Mouse (Mus musculus): ENCODE results near the gene Ydjc. TPM values are rescaled to one million over a fixed set of nuclear protein-coding genes. Genes with fewer than 3 reads are reported as not detected.

The Ydjc gene
- total and polyA plus RNA-seq, 3 experiments, result 54.3 to 70.9 (median 65.3) TPM

DNA sequence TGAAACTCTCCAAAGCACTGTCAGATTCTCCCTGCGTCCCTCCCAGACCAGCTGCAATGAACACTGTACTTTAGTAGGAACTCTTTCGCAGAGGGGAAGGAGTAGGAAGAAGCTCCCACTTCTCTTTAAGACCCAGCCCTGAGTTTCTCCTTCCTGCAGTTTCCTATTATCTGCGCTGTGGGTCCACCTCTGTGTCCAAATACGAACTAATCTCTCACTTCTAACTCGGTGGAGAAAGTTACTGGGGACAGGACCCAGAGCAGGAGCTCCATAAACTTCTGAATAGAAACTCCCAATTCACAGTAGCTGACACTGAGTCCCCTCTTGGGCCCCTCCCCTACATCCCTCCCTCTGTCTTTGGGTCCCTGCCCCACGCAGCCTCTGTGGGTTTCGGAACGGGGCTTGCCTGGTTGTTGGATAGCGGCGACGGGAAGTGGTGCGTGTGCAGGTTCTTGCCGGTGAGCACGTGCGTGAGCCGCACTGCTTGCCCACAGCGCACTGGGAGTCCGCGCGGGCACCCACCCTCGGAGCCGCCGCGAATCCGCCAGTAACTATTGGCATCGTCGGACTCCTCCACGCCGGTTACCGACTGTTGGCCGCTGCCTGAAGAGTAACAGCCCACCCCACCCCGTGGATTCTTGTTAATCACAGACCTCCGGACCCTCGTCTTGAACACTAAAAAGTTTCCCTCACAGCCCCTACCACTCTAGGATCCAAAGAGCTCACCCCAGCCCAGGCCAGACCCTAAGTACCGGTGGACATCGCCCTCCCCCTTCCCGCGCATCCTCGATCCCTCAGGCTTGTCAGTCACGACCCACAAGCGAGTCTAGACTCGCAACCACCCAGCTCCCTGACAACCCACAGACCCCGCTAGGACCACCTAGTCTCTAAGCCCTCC, 13.0 kb upstream of the Ydjc start:
- in situ Hi-C loops (cut with MboI; ENCODE audit: low pct_ligation_motif_present, low pct_unique_long_range_greater_than_20kb, low sequenced_read_pairs), result loop anchor here (5.0 kb wide), 2 partner anchors 71 to 151 kb away; partner anchors contain the start of gene Ube2l3
- Histone ChIP-seq H3K4me2 (ENCODE audit: insufficient read depth, low read depth, poor library complexity, severe bottlenecking) (peak overlapping the region; percentile 83), H3K27ac (ENCODE audit: insufficient read depth, low read depth) (no peak overlapping the region), H3K27me3 (replicated peaks) (no peaks in the 10 kb centered on the region), H3K9me3 (replicated peaks; ENCODE audit: low read length) (no peaks in the 10 kb centered on the region), H3K4me1 (ENCODE audit: control insufficient read depth in 1 of 2, insufficient read depth in 2 of 2) (peaks cover 10 to 26% of the 10 kb centered on the region in 2 experiments), H3K36me3 (replicated peaks in 1 of 2; ENCODE audit: control insufficient read depth in 1 of 2, insufficient read depth in 1 of 2, low read length in 1 of 2) (peaks cover 0 to 14% of the 10 kb centered on the region in 2 experiments), H3K4me3 (replicated peaks in 1 of 3; ENCODE audit: low read depth in 2 of 3, low read length in 2 of 3, poor library complexity in 1 of 3) (peak overlapping the region; percentile 75 to 92 (median 76)), H3K9ac (ENCODE audit: insufficient read depth, low read depth) (peak overlapping the region; percentile 58), H3K79me2 (replicated peaks; ENCODE audit: control insufficient read depth, extremely low read depth, insufficient read depth, poor library complexity, severe bottlenecking) (no peaks in the 10 kb centered on the region; the same call in 1 of the 2 replicates)
- no peak for DNase-seq (ENCODE audit: extremely low read depth)
- no peak for TF ChIP-seq RAD21 (IDR thresholded peaks at IDR 0.05; ENCODE audit: low read depth, low read length)
- TF ChIP-seq EP300 (IDR thresholded peaks at IDR 0.05; ENCODE audit: low read length), result no peak
- no peak for TF ChIP-seq SIN3A (IDR thresholded peaks at IDR 0.05; ENCODE audit: low read length)
- TF ChIP-seq TCF12 (IDR thresholded peaks at IDR 0.05; ENCODE audit: low read depth, low read length), result no peak
- TF ChIP-seq POLR2A (IDR thresholded peaks at IDR 0.05; ENCODE audit: low read depth, low read length), result no peak
- TF ChIP-seq USF1 (IDR thresholded peaks at IDR 0.05; ENCODE audit: low read depth, low read length), result no peak
- TF ChIP-seq ZNF384 (IDR thresholded peaks at IDR 0.05; ENCODE audit: low read depth, low read length), result no peak
- no peak for TF ChIP-seq UBTF (IDR thresholded peaks at IDR 0.05; ENCODE audit: low read depth, low read length)
- TF ChIP-seq CHD2 (IDR thresholded peaks at IDR 0.05; ENCODE audit: low read length), result no peak
- no peak for TF ChIP-seq PAX5 (IDR thresholded peaks at IDR 0.05; ENCODE audit: low read length)
- no peak for TF ChIP-seq CHD1 (IDR thresholded peaks at IDR 0.05; ENCODE audit: low read depth, low read length)
- no peak for TF ChIP-seq ZMIZ1 (IDR thresholded peaks at IDR 0.05; ENCODE audit: low read depth, low read length)
- TF ChIP-seq POLR2AphosphoS2 (IDR thresholded peaks at IDR 0.05; ENCODE audit: low read depth, low read length), result no peak
- peak; percentile 40 for TF ChIP-seq NRF1 (IDR thresholded peaks at IDR 0.05; ENCODE audit: low read depth, low read length)
- peak; percentile 84; the same call in 1 of the 2 replicates for TF ChIP-seq MYC (IDR thresholded peaks at IDR 0.05; ENCODE audit: low read depth, low read length)
- no peak for TF ChIP-seq MAZ (IDR thresholded peaks at IDR 0.05; ENCODE audit: low read depth, low read length)
- TF ChIP-seq ZC3H11A (IDR thresholded peaks at IDR 0.05; ENCODE audit: low read depth, low read length), result no peak
- TF ChIP-seq HCFC1 (IDR thresholded peaks at IDR 0.05; ENCODE audit: low read depth, low read length), result no peak
- TF ChIP-seq CTCF (conservative IDR thresholded peaks at IDR 0.05 in 1 of 2, IDR thresholded peaks at IDR 0.05 in 1 of 2; ENCODE audit: low read depth in 2 of 2, low read length in 2 of 2), result 0 out of 4 replicates have a peak, but pooled peaks of 1 of the 2 experiments have one; percentile 12
- peak; percentile 85 for TF ChIP-seq BHLHE40 (IDR thresholded peaks at IDR 0.05; ENCODE audit: low read depth, low read length)
- TF ChIP-seq ELF1 (IDR thresholded peaks at IDR 0.05; ENCODE audit: low read depth, low read length), result no peak
- no peak for TF ChIP-seq E2F4 (IDR thresholded peaks at IDR 0.05; ENCODE audit: insufficient replicate concordance, low read depth, low read length)
- TF ChIP-seq MXI1 (IDR thresholded peaks at IDR 0.05; ENCODE audit: low read depth, low read length), result no peak
- TF ChIP-seq NELFE (IDR thresholded peaks at IDR 0.05; ENCODE audit: low read depth, low read length), result no peak
- TF ChIP-seq IRF4 (IDR thresholded peaks at IDR 0.05; ENCODE audit: low read depth, low read length), result no peak
- TF ChIP-seq KAT2A (IDR thresholded peaks at IDR 0.05; ENCODE audit: insufficient replicate concordance, low read length), result no peak
- no peak for TF ChIP-seq USF2 (conservative IDR thresholded peaks at IDR 0.05; ENCODE audit: low read depth, low read length)
- TF ChIP-seq JUND (conservative IDR thresholded peaks at IDR 0.05; ENCODE audit: low read depth, low read length), result no peak
- no peak for TF ChIP-seq JUN (IDR thresholded peaks at IDR 0.05; ENCODE audit: insufficient read depth, low read depth, low read length)
- no peak for TF ChIP-seq RCOR1 (conservative IDR thresholded peaks at IDR 0.05; ENCODE audit: low read depth, low read length)
- no peak for TF ChIP-seq SMC3 (IDR thresholded peaks at IDR 0.05; ENCODE audit: low read depth, low read length)
- TF ChIP-seq MAX (IDR thresholded peaks at IDR 0.05; ENCODE audit: low read length), result peak; percentile 83
- no peak for TF ChIP-seq TBP (conservative IDR thresholded peaks at IDR 0.05; ENCODE audit: low read depth, low read length)
- no peak for TF ChIP-seq MAFK (IDR thresholded peaks at IDR 0.05; ENCODE audit: insufficient replicate concordance, low read length)
- no peak for TF ChIP-seq MEF2A (IDR thresholded peaks at IDR 0.05; ENCODE audit: borderline replicate concordance, low read depth, low read length)
- no peak for TF ChIP-seq ZKSCAN1 (IDR thresholded peaks at IDR 0.05; ENCODE audit: borderline replicate concordance, low read depth, low read length)
- TF ChIP-seq GABPA (IDR thresholded peaks at IDR 0.05; ENCODE audit: insufficient replicate concordance, low read depth, low read length), result no peak
- no peak for TF ChIP-seq ETS1 (conservative IDR thresholded peaks at IDR 0.05; ENCODE audit: low read depth, low read length)
- dilution Hi-C loops (cut with MboI; ENCODE audit: extremely low pct_ligation_motif_present, extremely low pct_unique_long_range_greater_than_20kb, low sequenced_read_pairs), result no loop called here

All from CH12.LX (cell line).